Mouse (Mus musculus) midbrain, embryonic 15.5 days (tissue): ENCODE data around the gene C2cd4c. TPM values are rescaled to one million over a fixed set of nuclear protein-coding genes. Genes with fewer than 3 reads are reported as not detected.

Experiments
- ATAC-seq: fragments of 200-750 bp; cut with Nextera tagmentation; replicated peaks from 2 replicates; pipeline ENCODE4 v1.8.0; 2017; ENCODE audit warnings: moderate TSS enrichment
- H3K27ac ChIP-seq: fragments of 300-500 bp; sonication (generic); 2 replicates; pipeline ENCODE4 v1.5.1; 2015; ENCODE audit warnings: mild to moderate bottlenecking, inconsistent platforms
- H3K27me3 ChIP-seq: fragments of 300-500 bp; sonication (generic); replicated peaks from 2 replicates; pipeline ENCODE4 v1.6.1; 2015; ENCODE audit warnings: inconsistent platforms
- H3K36me3 ChIP-seq: fragments of 300-500 bp; sonication (generic); replicated peaks from 2 replicates; pipeline ENCODE4 v1.6.1; 2015; ENCODE audit warnings: inconsistent platforms
- H3K4me1 ChIP-seq: fragments of 300-500 bp; sonication (generic); 2 replicates; pipeline ENCODE4 v1.6.1; 2015; ENCODE audit warnings: inconsistent platforms
- H3K4me2 ChIP-seq: fragments of 300-500 bp; sonication (generic); 2 replicates; pipeline ENCODE4 v1.6.1; 2015; ENCODE audit warnings: inconsistent platforms, mild to moderate bottlenecking, moderate library complexity
- H3K4me3 ChIP-seq: fragments of 300-500 bp; sonication (generic); 2 replicates; pipeline ENCODE4 v1.5.1; 2015; ENCODE audit warnings: mild to moderate bottlenecking, inconsistent platforms
- H3K9ac ChIP-seq: fragments of 300-500 bp; sonication (generic); 2 replicates; pipeline ENCODE4 v1.6.1; 2015; ENCODE audit warnings: mild to moderate bottlenecking, inconsistent platforms
- H3K9me3 ChIP-seq: fragments of 300-500 bp; sonication (generic); 2 replicates; pipeline ENCODE4 v1.6.1; 2016; ENCODE audit warnings: inconsistent platforms
- WGBS: fragments of 180-500 bp; shearing (Covaris S2); methylation state at CpG from one replicate; pipeline ENCODE4 v1.1.7; 2015; ENCODE audit warnings: mixed read lengths; 5-methylcytosine and 5-hydroxymethylcytosine counted together
- polyA plus RNA-seq: library from polyadenylated mRNA; unstranded; fragments of >200 nt; fragmentation: Nextera tagmentation; extraction: Ambion mirVana; gene quantifications from 2 replicates; pipeline ENCODE4 v1.2.1, GENCODE M21; 2015

Gene C2cd4c
- polyA plus RNA-seq, 1 experiment from 2014 or later: 0.49 TPM

- H3K27me3 ChIP-seq: peaks cover 21% of the 10 kb centered on the region
- WGBS: 30% methylated on average over 2 of the region's 2 CpGs
- ATAC-seq: no peak
- no peak overlapping the region for H3K27ac ChIP-seq
- H3K4me1 ChIP-seq: peaks cover 15% of the 10 kb centered on the region
- no peak overlapping the region for H3K9ac ChIP-seq
- no peaks in the 10 kb centered on the region for H3K9me3 ChIP-seq
- H3K4me3 ChIP-seq: no peak overlapping the region
- H3K36me3 ChIP-seq: no peaks in the 10 kb centered on the region
- H3K4me2 ChIP-seq: no peak overlapping the region
Observed at GRCm38 (mm10) chr10:79607892-79608291, 5.9 kb downstream of the C2cd4c start.

DNA sequence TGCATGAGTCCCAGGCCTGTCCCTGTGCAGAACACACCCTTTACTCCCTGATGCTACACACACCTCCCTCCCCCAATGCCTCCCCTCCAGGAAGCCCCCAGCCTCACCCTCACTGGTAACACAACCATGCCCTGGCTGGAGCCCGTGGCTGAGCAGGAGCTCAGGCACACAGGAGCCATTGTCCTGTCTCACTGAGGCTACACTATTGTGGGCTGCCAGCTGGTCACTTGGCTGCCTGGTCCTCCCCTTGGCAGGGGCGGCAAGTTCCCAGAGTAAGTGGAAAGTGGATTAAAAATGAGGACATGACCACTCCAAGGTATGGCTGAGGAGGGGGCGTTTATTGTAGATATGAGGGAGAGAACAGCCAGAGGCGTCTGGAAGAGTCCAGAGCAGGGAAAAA, 7.3 kb downstream of the C2cd4c start:
- no peak overlapping the region for H3K9ac ChIP-seq
- no peak overlapping the region for H3K4me2 ChIP-seq
- H3K27ac ChIP-seq: no peak overlapping the region
- no peaks in the 10 kb centered on the region for H3K36me3 ChIP-seq
- 0 out of 2 replicates have a peak, but pooled peaks cover 9% of the 10 kb centered on the region for H3K27me3 ChIP-seq
- 0 out of 2 replicates have a peak, but pooled peaks cover 3% of the 10 kb centered on the region for H3K4me1 ChIP-seq
- WGBS: 62% methylated on average over 4 of the region's 4 CpGs
- H3K9me3 ChIP-seq: no peaks in the 10 kb centered on the region
- ATAC-seq: no peak
- no peak overlapping the region for H3K4me3 ChIP-seq

GRCm38 (mm10) chr10:79597936-79598230, 15.9 kb downstream of the C2cd4c start:
- H3K36me3 ChIP-seq: no peaks in the 10 kb centered on the region
- no peaks in the 10 kb centered on the region for H3K4me1 ChIP-seq
- H3K9me3 ChIP-seq: no peaks in the 10 kb centered on the region
- no peak overlapping the region for H3K4me2 ChIP-seq
- 78% methylated on average over 4 of the region's 4 CpGs for WGBS
- peaks cover 8% of the 10 kb centered on the region for H3K27me3 ChIP-seq
- H3K9ac ChIP-seq: no peak overlapping the region
- no peak for ATAC-seq
- no peak overlapping the region for H3K4me3 ChIP-seq
- H3K27ac ChIP-seq: no peak overlapping the region

DNA sequence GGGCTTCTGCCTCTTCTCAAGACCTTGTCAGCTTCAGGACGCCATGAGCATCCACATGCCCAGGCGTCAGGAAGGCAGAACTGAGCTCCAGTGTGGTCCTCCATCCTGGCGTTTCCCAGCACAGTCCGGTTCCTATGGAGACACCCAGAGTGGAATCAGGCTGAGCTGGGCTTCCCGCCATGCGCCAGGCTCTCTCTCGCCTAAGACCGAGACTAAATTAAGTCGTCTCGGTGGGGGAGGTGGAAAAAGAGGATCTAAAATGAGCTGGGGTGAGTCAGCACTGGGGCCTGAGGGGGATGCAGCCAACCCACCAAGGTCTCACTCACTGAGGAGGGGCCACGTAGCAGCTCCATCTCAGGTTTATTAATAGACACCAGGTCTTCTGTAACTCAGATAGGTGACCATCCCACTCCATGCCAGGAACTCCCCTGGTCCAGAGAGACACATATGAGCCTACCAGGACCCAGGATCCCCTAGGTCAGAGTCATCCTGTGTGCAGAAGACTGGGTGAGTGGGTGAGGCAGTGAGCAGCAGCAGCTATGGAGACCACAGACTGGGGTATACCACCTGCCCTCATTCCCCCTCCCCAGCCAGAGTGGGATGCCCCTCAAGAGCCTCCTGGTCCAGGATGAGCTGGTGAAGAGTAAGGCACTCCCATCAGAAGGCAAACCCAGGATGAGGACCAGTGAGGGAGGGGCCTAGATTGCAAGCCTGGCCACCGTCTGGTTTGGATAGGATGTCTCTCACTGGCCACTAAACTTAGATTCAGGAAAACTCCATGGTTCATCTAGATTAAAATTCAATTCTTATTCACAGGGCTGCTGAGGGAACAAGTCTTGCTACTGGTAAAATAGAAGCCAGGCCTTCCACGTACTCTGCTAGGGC, 16.5 kb downstream of the C2cd4c start:
- 18% methylated on average over 13 of the region's 13 CpGs for WGBS
- Histone ChIP-seq H3K27me3 (peaks cover 8% of the 10 kb centered on the region), H3K4me3 (no peak overlapping the region), H3K4me2 (no peak overlapping the region), H3K4me1 (no peaks in the 10 kb centered on the region), H3K36me3 (no peaks in the 10 kb centered on the region), H3K9me3 (no peaks in the 10 kb centered on the region), H3K27ac (no peak overlapping the region), H3K9ac (no peak overlapping the region)
- ATAC-seq: no peak

- Histone ChIP-seq H3K27me3 (peaks cover 8% of the 10 kb centered on the region), H3K9me3 (no peaks in the 10 kb centered on the region), H3K4me2 (no peak overlapping the region), H3K4me3 (no peak overlapping the region), H3K36me3 (no peaks in the 10 kb centered on the region), H3K9ac (no peak overlapping the region), H3K4me1 (no peaks in the 10 kb centered on the region), H3K27ac (no peak overlapping the region)
- 58% methylated on average over 8 of the region's 8 CpGs for WGBS
- peak; percentile 31; the same call in 1 of the 2 replicates for ATAC-seq
Observed at GRCm38 (mm10) chr10:79595590-79595929, 18.3 kb downstream of the C2cd4c start.

- peaks cover 8% of the 10 kb centered on the region for H3K27me3 ChIP-seq
- H3K4me3 ChIP-seq: no peak overlapping the region
- no peak overlapping the region for H3K9ac ChIP-seq
- 17% methylated on average over 17 of the region's 17 CpGs for WGBS
- H3K27ac ChIP-seq: no peak overlapping the region
- H3K9me3 ChIP-seq: no peaks in the 10 kb centered on the region
- peak; percentile 94 for ATAC-seq
- H3K4me1 ChIP-seq: no peaks in the 10 kb centered on the region
- H3K36me3 ChIP-seq: no peaks in the 10 kb centered on the region
- H3K4me2 ChIP-seq: peak overlapping the region; percentile 25
Observed at GRCm38 (mm10) chr10:79594872-79595589, 18.8 kb downstream of the C2cd4c start.

- ATAC-seq: no peak
Observed at GRCm38 (mm10) chr10:79594111-79594510, 19.7 kb downstream of the C2cd4c start.

DNA sequence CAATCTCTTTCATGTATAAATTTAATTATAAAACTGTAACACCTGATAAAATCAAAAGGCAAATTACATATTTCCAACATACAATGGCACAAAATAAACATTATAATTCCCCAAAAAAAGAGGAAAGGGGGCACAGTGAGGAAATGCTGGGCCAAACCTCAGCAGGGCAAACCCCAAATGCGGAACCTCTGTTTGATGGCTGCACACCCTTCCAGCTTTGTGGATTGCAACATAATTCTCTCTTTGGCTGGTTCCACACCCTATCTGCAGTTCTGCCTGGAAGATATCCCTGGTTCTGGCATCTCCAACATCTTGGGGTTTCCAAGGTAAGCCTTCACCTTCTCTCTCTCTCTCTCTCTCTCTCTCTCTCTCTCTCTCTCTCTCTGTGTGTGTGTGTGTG, 23.1 kb downstream of the C2cd4c start:
- Histone ChIP-seq H3K4me1 (no peaks in the 10 kb centered on the region), H3K4me2 (no peak overlapping the region), H3K27me3 (peaks cover 8% of the 10 kb centered on the region), H3K9ac (no peak overlapping the region), H3K4me3 (no peak overlapping the region), H3K36me3 (no peaks in the 10 kb centered on the region), H3K9me3 (no peaks in the 10 kb centered on the region), H3K27ac (no peak overlapping the region)
- no peak for ATAC-seq
- 91% methylated on average over 1 of the region's 1 CpGs for WGBS

More at GRCm38 (mm10) chr10:79594111-79594510, 19.7 kb downstream of the C2cd4c start:
- 64% methylated on average over 6 of the region's 6 CpGs for WGBS
- no peak overlapping the region for H3K27ac ChIP-seq
- H3K9ac ChIP-seq: no peak overlapping the region
- no peak overlapping the region for H3K4me2 ChIP-seq
- no peaks in the 10 kb centered on the region for H3K9me3 ChIP-seq
- no peaks in the 10 kb centered on the region for H3K36me3 ChIP-seq
- no peaks in the 10 kb centered on the region for H3K4me1 ChIP-seq
- H3K27me3 ChIP-seq: peaks cover 8% of the 10 kb centered on the region
- H3K4me3 ChIP-seq: no peak overlapping the region

DNA sequence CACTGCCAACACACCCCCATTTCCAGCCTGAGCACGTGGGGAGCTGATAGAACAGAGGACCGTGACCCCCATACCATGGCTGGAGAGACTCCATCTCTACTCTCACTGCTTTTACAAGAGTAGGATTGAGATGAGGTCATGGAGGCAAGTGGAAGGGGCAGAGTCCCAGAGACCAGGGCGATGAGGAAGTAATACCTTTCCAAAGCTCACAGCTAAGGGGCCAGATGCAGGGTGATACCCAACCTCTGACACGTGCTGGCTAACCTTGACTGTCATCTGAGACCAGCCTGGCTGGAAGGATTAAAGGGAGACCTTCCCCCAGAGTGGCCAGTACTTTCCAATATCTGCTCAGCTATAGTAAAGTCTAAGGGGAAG, 26.1 kb downstream of the C2cd4c start:
- H3K36me3 ChIP-seq: no peaks in the 10 kb centered on the region
- H3K9me3 ChIP-seq: no peaks in the 10 kb centered on the region
- no peak overlapping the region for H3K4me3 ChIP-seq
- H3K9ac ChIP-seq: no peak overlapping the region
- H3K27me3 ChIP-seq: no peaks in the 10 kb centered on the region
- no peak overlapping the region for H3K27ac ChIP-seq
- 64% methylated on average over 4 of the region's 4 CpGs for WGBS
- ATAC-seq: no peak
- H3K4me2 ChIP-seq: no peak overlapping the region
- H3K4me1 ChIP-seq: no peaks in the 10 kb centered on the region

DNA sequence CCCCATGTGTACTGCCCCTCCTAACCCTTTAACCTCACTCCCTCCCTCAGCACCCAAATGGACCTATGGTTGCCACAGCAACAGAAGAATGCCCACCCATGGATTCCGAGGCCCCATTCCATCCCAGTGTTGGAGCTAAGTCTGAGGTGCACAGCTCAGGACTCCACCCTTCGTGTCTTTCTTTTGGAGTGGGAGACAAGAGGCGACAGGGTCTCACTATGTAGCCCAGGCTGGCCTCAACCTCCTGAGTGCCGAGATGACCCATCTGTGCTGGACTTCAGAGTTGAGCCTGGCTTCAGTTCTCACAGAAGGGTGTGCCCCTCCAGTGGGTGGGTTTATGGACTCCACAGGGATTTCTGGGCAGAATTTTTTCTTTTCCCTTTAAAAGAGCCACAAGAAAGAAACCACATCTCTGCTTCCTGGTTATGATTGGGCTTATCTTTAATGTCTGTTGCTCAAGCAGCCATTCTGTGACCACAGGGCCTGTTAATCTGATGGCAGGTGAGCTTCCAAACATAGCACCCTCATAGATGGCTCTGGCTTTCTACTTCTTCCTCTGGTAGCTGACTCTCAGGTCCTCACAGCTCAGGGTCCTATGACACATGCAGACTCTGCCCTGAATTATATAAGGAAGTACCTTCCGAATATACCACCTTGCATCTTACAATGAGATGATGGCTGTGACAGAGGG, 26.6 kb downstream of the C2cd4c start, which contains the start of gene Theg:
Gene Theg, minus strand, starts transcription at position 271 of the 691 bp plus-strand sequence.
- no peak for ATAC-seq
- Histone ChIP-seq H3K9me3 (no peaks in the 10 kb centered on the region), H3K9ac (no peak within 1 kb of the TSS), H3K4me2 (no peak within 1 kb of the TSS), H3K4me1 (no peaks in the 10 kb centered on the region), H3K27me3 (no peaks in the 10 kb centered on the region), H3K4me3 (no peak within 1 kb of the TSS), H3K36me3 (no peaks in the 10 kb centered on the region), H3K27ac (no peak within 1 kb of the TSS)
- 85% methylated on average over 5 of the region's 5 CpGs for WGBS

- Histone ChIP-seq H3K9me3 (no peaks in the 10 kb centered on the region), H3K9ac (no peak overlapping the region), H3K4me1 (no peaks in the 10 kb centered on the region), H3K27me3 (no peaks in the 10 kb centered on the region), H3K27ac (no peak overlapping the region), H3K4me2 (no peak overlapping the region), H3K4me3 (no peak overlapping the region), H3K36me3 (no peaks in the 10 kb centered on the region)
- WGBS: 72% methylated on average over 8 of the region's 8 CpGs
- no peak for ATAC-seq
Observed at GRCm38 (mm10) chr10:79586243-79586642, 27.6 kb downstream of the C2cd4c start.

GRCm38 (mm10) chr10:79585723-79586122, 28.1 kb downstream of the C2cd4c start:
- Histone ChIP-seq H3K27ac (no peak overlapping the region), H3K4me1 (no peaks in the 10 kb centered on the region), H3K9ac (no peak overlapping the region), H3K4me3 (no peak overlapping the region), H3K9me3 (no peaks in the 10 kb centered on the region), H3K36me3 (no peaks in the 10 kb centered on the region), H3K4me2 (no peak overlapping the region), H3K27me3 (no peaks in the 10 kb centered on the region)
- ATAC-seq: no peak
- 91% methylated on average over 5 of the region's 5 CpGs for WGBS
